Mouse (Mus musculus): ENCODE data around the gene Mat2a. TPM values are rescaled to one million over a fixed set of nuclear protein-coding genes. Genes with fewer than 3 reads are reported as not detected.
A peak's percentile ranks its signal among the peaks of the same experiment; 100 is the strongest.

Mat2a gene
- polyA plus RNA-seq, 1 experiment from 2014 or later = 402 TPM

DNA sequence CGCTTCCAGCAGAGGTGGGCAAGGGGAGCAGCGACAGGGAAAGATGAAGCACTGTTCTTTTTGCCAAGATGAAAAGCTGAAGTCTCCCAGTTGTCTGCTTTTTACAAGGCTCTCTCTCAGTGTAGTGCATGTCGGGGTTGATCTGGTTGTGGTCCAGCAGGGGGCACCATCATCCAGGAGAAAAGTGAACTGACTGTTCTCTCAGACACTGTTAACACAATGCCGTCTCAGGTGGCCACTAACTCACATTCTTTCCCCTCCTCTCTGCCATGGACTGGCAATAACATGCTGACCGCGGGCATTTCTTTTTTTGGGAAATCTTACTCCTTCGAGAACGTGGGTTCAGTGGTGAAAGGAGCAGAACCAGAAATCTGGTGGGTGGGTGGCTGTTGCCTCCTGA lies 11.3 kb downstream of the Mat2a start:
- WGBS = 35% methylated on average over 8 of the region's 8 CpGs

DNA sequence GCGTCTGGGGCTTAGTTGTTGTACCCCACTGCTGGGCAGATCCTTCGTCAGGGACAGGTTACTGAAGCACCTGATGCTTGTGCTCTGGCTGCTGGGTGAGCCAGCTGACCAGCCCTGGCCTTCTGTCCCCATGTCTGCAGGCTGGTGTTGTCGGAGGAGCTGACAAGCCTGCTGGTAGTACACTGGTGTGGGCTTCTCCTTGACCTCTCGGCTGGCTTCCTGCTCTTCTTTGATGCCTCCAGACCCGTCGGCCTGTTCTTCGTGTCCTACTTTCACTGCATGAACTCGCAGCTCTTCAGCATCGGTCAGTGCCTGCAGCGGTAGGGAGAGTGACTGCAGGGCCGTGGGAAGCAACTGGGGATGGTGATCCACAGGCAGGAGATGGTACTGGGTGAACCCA lies 13.7 kb downstream of the Mat2a start:
- Histone ChIP-seq H3K36me3 (ENCODE audit: poor library complexity, severe bottlenecking) (peaks cover 89% of the 10 kb centered on the region), H3K4me1 (no peaks in the 10 kb centered on the region), H3K27ac (no peak overlapping the region), H3K4me3 (no peak overlapping the region), H3K27me3 (no peaks in the 10 kb centered on the region), H3K9ac (no peak overlapping the region), H3K4me2 (no peak overlapping the region), H3K9me3 (replicated peaks) (no peaks in the 10 kb centered on the region)
- no peak for ATAC-seq
- 94% methylated on average over 11 of the region's 11 CpGs for WGBS

More for the DNA sequence above, 11.3 kb downstream of the Mat2a start:
- H3K9ac ChIP-seq = no peak overlapping the region
- no peak overlapping the region for H3K4me3 ChIP-seq
- peaks cover 90% of the 10 kb centered on the region for H3K36me3 ChIP-seq (ENCODE audit: poor library complexity, severe bottlenecking)
- H3K27ac ChIP-seq = no peak overlapping the region
- no peak overlapping the region for H3K4me2 ChIP-seq
- no peaks in the 10 kb centered on the region for H3K4me1 ChIP-seq
- H3K9me3 ChIP-seq (replicated peaks) = no peaks in the 10 kb centered on the region
- ATAC-seq = peak; percentile 87
- H3K27me3 ChIP-seq = no peaks in the 10 kb centered on the region

DNA sequence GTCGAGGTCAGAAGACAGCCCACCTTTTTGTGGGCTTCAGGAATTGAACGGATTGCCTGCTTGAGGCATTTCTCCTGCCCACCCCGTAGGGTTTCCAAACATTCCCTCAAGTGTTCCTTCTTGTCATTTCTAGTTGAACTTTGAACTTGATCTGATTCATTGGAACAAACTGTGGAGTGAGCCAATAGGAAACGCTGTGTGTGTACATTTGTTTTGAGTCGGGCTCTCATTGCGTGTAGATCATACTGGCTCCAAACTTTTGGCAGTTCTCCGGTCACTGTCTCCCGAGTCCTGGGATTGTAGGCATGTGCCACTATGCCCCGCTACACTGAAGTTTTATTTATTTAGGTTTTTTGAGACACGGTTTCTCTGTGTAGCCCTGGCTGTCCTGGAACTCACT lies 18.5 kb downstream of the Mat2a start:
- Histone ChIP-seq H3K4me2 (no peak overlapping the region), H3K27ac (no peak overlapping the region), H3K9ac (no peak overlapping the region), H3K4me3 (no peak overlapping the region), H3K36me3 (ENCODE audit: poor library complexity, severe bottlenecking) (peaks cover 82% of the 10 kb centered on the region), H3K27me3 (no peaks in the 10 kb centered on the region), H3K9me3 (replicated peaks) (no peaks in the 10 kb centered on the region), H3K4me1 (peaks cover 3% of the 10 kb centered on the region; the same call in 1 of the 2 replicates)
- 95% methylated on average over 10 of the region's 10 CpGs for WGBS
- ATAC-seq = no peak

DNA sequence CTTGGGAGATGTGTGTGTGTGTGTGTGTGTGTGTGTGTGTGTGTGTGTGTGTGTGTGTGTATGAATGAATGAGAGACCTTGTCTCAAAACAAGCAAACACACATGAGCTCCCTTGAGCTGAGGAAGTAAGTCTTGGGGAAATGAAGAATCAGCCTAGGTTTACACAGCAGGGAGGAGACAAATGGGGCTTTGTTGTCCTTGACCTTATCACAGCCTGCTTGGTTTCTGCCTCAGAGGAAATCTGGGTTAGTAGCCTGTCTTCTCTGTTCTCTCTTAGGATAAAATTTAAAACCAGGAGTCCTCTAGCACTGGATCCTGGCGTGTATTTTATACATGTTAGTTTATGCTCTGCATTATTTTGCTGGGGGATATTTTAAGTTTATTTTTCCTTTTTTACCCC lies 19.6 kb downstream of the Mat2a start:
- Histone ChIP-seq H3K9me3 (replicated peaks) (no peaks in the 10 kb centered on the region), H3K9ac (no peak overlapping the region), H3K4me1 (peaks cover 12% of the 10 kb centered on the region), H3K36me3 (ENCODE audit: poor library complexity, severe bottlenecking) (peaks cover 71% of the 10 kb centered on the region), H3K4me2 (no peak overlapping the region), H3K27me3 (no peaks in the 10 kb centered on the region), H3K27ac (no peak overlapping the region), H3K4me3 (no peak overlapping the region)
- ATAC-seq = no peak
- 77% methylated on average over 1 of the region's 1 CpGs for WGBS

DNA sequence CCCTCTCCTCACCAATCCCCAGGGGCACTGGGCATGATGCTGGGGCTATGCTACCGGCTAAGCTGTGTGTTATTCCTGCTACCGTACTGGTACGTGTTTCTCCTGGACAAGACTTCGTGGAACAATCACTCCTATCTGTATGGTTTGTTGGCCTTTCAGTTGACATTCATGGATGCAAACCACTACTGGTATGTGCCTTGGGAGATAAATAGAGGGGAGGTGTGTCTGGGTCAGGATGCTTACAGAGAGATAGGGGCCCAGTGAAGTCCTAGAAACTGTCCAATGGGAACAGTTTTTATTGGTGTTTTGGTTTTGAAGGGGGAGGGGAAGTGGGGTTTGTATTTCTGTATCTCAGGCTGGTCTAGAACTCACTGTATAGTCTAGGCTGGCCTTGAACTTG lies 21.1 kb downstream of the Mat2a start:
- H3K27me3 ChIP-seq = no peaks in the 10 kb centered on the region
- no peak overlapping the region for H3K27ac ChIP-seq
- ATAC-seq = no peak
- no peaks in the 10 kb centered on the region for H3K9me3 ChIP-seq (replicated peaks)
- no peak overlapping the region for H3K4me3 ChIP-seq
- no peak overlapping the region for H3K4me2 ChIP-seq
- 0 out of 2 replicates have a peak overlapping the region, but pooled peaks have one; percentile 0 for H3K9ac ChIP-seq
- WGBS = 94% methylated on average over 4 of the region's 4 CpGs
- peaks cover 17% of the 10 kb centered on the region for H3K4me1 ChIP-seq
- H3K36me3 ChIP-seq (ENCODE audit: poor library complexity, severe bottlenecking) = peaks cover 56% of the 10 kb centered on the region

DNA sequence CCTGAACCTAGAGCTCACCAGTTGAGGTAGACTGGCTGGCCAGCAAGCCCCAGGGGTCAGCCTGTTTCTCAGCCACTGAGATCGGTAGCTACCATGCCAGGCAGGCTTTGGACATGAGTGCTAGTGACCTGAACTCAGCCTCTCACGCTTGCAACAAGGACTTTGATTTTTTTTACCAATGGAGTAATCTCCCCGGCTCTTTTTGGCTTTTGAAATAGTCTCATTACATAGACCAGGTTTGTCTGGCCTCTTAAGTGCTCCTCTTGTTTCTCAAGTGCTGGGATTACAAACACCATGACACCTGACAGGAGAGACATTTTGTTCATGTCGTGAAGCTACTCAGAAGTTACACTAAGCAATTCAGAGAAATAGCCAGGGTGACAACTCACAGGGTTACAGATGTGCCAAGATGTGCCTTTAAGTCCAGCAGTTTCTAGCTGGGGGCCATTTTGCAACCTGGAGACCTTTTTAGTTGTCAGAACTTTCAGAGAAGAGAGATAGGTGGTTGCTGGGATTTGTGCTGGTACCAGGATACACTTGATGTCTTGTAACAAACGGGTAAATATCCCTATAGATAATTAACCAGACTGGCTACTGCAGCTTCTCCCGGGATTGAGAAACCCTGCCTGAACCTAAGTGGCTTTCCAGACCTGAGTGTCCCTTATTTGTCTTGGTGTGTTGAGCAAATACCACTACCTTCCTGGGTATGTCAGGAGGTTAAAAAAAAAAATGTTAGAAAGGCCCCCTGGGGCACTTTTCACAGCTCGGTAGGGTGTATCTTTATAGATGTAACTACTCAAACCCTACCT lies 23.2 kb downstream of the Mat2a start:
- 87% methylated on average over 7 of the region's 7 CpGs for WGBS
- no peak for ATAC-seq
- H3K4me1 ChIP-seq = peaks cover 17% of the 10 kb centered on the region

DNA sequence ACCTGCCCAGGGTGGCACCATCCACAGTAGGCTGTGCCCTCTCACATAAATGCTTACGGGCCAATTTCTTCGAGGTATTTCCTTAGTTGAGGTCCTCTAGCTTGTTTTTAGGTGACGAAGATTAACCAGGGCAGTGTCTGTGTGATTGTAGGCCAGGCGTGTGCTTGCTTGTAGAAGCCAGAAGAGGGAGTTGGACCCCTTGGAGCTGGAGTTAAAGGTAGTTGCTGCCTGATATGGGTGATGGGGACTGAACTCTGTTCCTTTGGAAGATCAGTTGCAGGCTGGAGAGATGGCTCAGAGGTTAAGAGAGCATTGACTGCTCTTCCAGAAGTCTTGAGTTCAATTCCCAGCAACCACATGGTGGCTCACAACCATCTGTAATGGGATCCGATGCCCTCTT lies 24.2 kb downstream of the Mat2a start:
- Histone ChIP-seq H3K4me2 (peak overlapping the region; percentile 85), H3K4me1 (peaks cover 17% of the 10 kb centered on the region), H3K27me3 (no peaks in the 10 kb centered on the region), H3K9ac (peak overlapping the region; percentile 77; the same call in 1 of the 2 replicates), H3K4me3 (peak overlapping the region; percentile 73), H3K27ac (no peak overlapping the region), H3K9me3 (replicated peaks) (no peaks in the 10 kb centered on the region), H3K36me3 (ENCODE audit: poor library complexity, severe bottlenecking) (peaks cover 26% of the 10 kb centered on the region)
- ATAC-seq = no peak
- 88% methylated on average over 5 of the region's 5 CpGs for WGBS

More for the DNA sequence above, 23.2 kb downstream of the Mat2a start:
- Histone ChIP-seq H3K36me3 (ENCODE audit: poor library complexity, severe bottlenecking) (peaks cover 36% of the 10 kb centered on the region), H3K27me3 (no peaks in the 10 kb centered on the region), H3K4me2 (no peak overlapping the region), H3K4me3 (no peak overlapping the region), H3K9me3 (replicated peaks) (no peaks in the 10 kb centered on the region), H3K9ac (no peak overlapping the region), H3K27ac (no peak overlapping the region)

DNA sequence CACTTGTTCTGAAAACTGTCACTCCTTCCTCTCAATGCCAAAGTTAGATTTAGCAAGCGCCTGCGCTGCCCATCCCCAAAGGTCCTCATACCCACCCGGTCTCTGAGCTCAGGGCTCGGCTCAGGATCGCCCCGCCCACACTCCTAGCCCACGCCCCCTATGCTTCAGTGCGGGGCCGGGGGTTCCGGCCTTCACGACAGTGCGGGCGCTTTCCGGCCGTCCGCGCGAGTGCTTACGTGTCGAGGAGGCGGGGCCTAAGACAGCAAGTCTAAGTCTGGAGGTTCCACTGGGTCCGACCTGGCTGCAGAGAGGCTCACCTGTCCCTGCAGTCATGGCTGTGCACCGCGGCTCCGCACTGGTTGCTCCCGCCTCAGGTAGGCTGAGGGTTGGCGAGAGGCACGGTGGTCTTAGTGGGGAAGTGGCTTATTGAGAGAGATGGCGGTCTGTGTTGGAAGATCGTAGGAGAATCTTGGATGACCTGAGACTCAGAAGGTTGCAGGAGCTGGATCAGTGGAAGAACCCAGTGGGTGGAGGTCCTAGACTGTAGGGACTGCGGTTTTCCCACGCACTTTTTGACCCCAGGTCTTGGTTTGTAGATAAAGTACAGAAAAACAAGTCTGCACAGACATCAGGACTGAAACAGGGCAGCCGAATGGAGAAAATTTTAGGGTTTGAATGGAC lies 25.1 kb downstream of the Mat2a start, which contains the start of gene Ggcx:
Ggcx (plus strand) TSS at position 233 of the 681 bp plus-strand sequence.
- H3K4me1 ChIP-seq = peaks cover 17% of the 10 kb centered on the region
- 3% methylated on average over 33 of the region's 33 CpGs for WGBS
- no peaks in the 10 kb centered on the region for H3K9me3 ChIP-seq (replicated peaks)
- peak within 1 kb of the TSS; percentile 73 for H3K4me3 ChIP-seq
- peak; percentile 98 for ATAC-seq
- H3K36me3 ChIP-seq (ENCODE audit: poor library complexity, severe bottlenecking) = peaks cover 17% of the 10 kb centered on the region
- peak within 1 kb of the TSS; percentile 48 for H3K27ac ChIP-seq
- H3K4me2 ChIP-seq = peak within 1 kb of the TSS; percentile 85
- no peaks in the 10 kb centered on the region for H3K27me3 ChIP-seq
- H3K9ac ChIP-seq = peak within 1 kb of the TSS; percentile 77

DNA sequence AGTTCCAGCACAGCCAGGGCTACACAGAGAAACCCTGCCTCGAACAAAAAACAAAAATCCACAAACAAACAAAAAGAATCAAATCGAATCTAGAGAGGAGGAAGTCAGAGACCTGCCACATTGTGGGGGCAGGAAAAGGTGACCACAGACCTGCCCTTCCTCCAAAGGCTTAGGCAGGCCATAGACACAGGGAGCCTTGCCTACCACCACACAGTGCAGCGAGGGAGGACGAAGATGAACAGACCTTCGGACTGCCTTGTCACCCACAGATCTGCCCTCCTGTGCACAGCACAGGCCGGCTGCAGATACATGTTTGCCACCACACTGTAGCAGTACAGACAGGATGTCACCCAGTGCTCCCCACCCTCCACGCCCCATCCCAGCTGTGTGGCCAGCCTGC lies 28.8 kb downstream of the Mat2a start:
- no peak for ATAC-seq
- H3K4me1 ChIP-seq = peaks cover 10% of the 10 kb centered on the region
- no peak overlapping the region for H3K4me3 ChIP-seq
- H3K27ac ChIP-seq = no peak overlapping the region
- no peaks in the 10 kb centered on the region for H3K9me3 ChIP-seq (replicated peaks)
- H3K9ac ChIP-seq = no peak overlapping the region
- no peak overlapping the region for H3K4me2 ChIP-seq
- H3K36me3 ChIP-seq (ENCODE audit: poor library complexity, severe bottlenecking) = no peaks in the 10 kb centered on the region
- no peaks in the 10 kb centered on the region for H3K27me3 ChIP-seq
- WGBS = 87% methylated on average over 7 of the region's 7 CpGs

DNA sequence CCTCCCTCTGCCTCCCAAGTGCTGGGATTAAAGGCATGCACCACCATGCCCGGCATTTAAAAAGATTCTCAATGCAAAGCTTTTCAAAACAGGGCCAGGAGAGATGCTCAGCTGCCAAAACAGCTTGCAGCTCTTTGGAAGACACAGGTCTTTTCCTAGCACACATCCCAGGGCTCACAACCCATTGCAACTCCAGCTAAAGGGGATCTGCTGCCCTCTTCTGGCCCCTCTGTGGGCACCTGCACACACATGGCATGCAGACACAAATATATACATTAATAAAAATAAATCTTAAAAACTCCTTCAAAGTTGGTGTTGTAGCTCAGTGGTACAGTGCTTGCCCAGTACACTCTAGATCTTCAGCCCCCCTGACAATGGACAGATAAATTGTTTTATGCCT lies 29.4 kb downstream of the Mat2a start:
- H3K36me3 ChIP-seq (ENCODE audit: poor library complexity, severe bottlenecking) = no peaks in the 10 kb centered on the region
- no peak for ATAC-seq
- H3K4me1 ChIP-seq = peaks cover 7% of the 10 kb centered on the region
- 10% methylated on average over 1 of the region's 1 CpGs for WGBS
- no peak overlapping the region for H3K27ac ChIP-seq
- H3K4me2 ChIP-seq = no peak overlapping the region
- H3K9ac ChIP-seq = no peak overlapping the region
- H3K9me3 ChIP-seq (replicated peaks) = no peaks in the 10 kb centered on the region
- H3K27me3 ChIP-seq = no peaks in the 10 kb centered on the region
- no peak overlapping the region for H3K4me3 ChIP-seq

DNA sequence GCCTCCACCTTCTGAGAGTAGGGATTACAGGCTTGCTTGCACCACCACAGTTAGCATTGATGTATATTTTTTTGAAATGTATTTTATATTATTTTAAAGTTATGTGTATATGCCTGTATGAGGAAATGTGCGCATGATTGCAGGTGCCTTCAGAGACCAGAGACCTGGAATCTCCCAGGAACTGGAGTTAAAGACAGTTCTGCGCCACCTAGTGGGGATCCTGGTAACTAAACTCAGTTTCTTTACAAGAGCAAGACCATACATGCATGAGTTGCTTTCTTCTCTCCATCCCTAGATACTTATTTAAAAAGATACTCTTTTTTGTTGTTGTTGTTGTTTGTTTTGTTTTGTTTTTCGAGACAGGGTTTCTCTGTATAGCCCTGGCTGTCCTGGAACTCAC lies 29.8 kb downstream of the Mat2a start:
- ATAC-seq = no peak
- 19% methylated on average over 3 of the region's 3 CpGs for WGBS
- no peaks in the 10 kb centered on the region for H3K27me3 ChIP-seq

DNA sequence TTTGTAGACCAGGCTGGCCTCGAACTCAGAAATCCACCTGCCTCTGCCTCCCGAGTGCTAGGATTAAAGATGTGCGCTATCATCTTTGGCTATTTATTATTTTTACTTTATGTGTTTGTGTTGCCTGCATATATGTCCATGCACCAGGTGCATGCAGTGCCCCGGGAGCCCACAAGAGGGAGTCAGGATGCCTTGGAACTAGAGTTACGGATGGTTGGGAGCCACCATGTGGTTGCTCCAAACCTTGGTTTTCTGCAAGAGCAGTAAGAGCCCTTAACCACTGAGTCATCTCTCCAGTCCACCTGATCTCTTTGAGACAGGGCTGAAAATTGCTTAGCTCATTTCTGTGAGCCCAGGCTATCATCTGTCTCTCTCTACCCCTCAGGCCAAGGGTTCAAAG lies 32.2 kb downstream of the Mat2a start:
- no peak overlapping the region for H3K4me3 ChIP-seq
- H3K27ac ChIP-seq = no peak overlapping the region
- H3K4me2 ChIP-seq = no peak overlapping the region
- no peaks in the 10 kb centered on the region for H3K9me3 ChIP-seq (replicated peaks)
- no peaks in the 10 kb centered on the region for H3K4me1 ChIP-seq
- no peaks in the 10 kb centered on the region for H3K36me3 ChIP-seq (ENCODE audit: poor library complexity, severe bottlenecking)
- 3% methylated on average over 5 of the region's 5 CpGs for WGBS
- H3K9ac ChIP-seq = no peak overlapping the region
- no peaks in the 10 kb centered on the region for H3K27me3 ChIP-seq
- peak; percentile 68 for ATAC-seq

More for the DNA sequence above, 29.8 kb downstream of the Mat2a start:
- H3K4me3 ChIP-seq = no peak overlapping the region
- no peak overlapping the region for H3K9ac ChIP-seq
- H3K27ac ChIP-seq = no peak overlapping the region
- H3K36me3 ChIP-seq (ENCODE audit: poor library complexity, severe bottlenecking) = no peaks in the 10 kb centered on the region
- H3K4me1 ChIP-seq = peaks cover 3% of the 10 kb centered on the region
- H3K9me3 ChIP-seq (replicated peaks) = no peaks in the 10 kb centered on the region
- H3K4me2 ChIP-seq = no peak overlapping the region

Measured in forebrain, embryonic 13.5 days (tissue).